Comparison of ENCODE assay signal across 22 mouse cellular contexts in the genomic region with DNA sequence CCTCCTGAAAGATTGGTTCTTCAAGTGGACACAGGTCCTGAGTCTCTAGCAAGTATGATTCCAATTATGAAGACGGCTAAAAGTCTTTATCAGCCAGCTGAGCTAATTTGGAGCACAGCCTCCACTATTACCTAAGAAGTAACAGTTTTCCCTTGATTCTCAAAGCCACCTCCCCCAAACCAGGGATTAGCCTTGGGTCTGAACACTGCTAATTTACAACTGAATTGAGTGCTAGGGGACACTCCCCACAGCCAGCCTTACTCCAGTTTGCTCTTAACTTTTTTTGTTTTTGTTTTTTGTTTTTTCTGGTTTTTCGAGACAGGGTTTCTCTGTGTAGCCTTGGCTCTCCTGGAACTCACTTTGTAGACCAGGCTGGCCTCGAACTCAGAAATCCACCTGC. TPM values are rescaled to one million over a fixed set of nuclear protein-coding genes. Genes with fewer than 3 reads are reported as not detected.
DNase-seq lines count a peak whose midpoint lies in the region; ATAC-seq lines count a peak whose summit lies in the region.
"Had no signal": no experiment of that assay in that cellular context is flagged by ENCODE, and none has a peak within 500 bp of the region (broad histone marks: within the 10 kb centered on the region; RNA-seq: fewer than 3 reads in every experiment).

No protein-coding gene starts in this region.

- H3K4me1 ChIP-seq in liver, embryonic 15.5 days (replicated peaks): peaks cover 28% of the 10 kb centered on the region
- H3K4me1 ChIP-seq in liver, embryonic 11.5 days (replicated peaks; ENCODE audit: control insufficient read depth, insufficient read depth, low read length): no peaks in the 10 kb centered on the region

- DNase-seq in liver, embryonic 11.5 days (ENCODE audit: low spot score): no peak
- DNase-seq in ES-CJ7 (ENCODE audit: low read depth, low spot score): peak; percentile 91
- peak; percentile 96 for DNase-seq in R1 (ENCODE audit: low read depth, low spot score)
- DNase-seq in natural killer cell, adult 2 months (ENCODE audit: low spot score in 2 of 2): no peak
- DNase-seq in kidney, postnatal 14 days: no peak
- DNase-seq in lung, postnatal 4 days: no peak
- DNase-seq: adrenal gland, adult 8-10 months; adrenal gland, postnatal 14 days; adrenal gland, postnatal 36 days; cerebellum, adult 11-12 months; cerebellum, adult 2 months; cerebellum, adult 9-10 months; cerebellum, postnatal 10 days; cerebellum, postnatal 25 days; forebrain, postnatal 0 days had no signal

- H3K27me3 ChIP-seq in liver, embryonic 15.5 days: no peaks in the 10 kb centered on the region
- no peaks in the 10 kb centered on the region for H3K27me3 ChIP-seq in liver, embryonic 11.5 days (replicated peaks; ENCODE audit: control insufficient read depth, insufficient read depth, low read length)
- H3K27me3 ChIP-seq: embryonic facial prominence, embryonic 12.5 days; forebrain, embryonic 13.5 days; forebrain, embryonic 15.5 days; Patski had no signal

- 71% methylated on average over 3 of the region's 3 CpGs for WGBS in liver, embryonic 15.5 days (ENCODE audit: insufficient replicate concordance)
- WGBS in liver, embryonic 11.5 days: 84% methylated on average over 3 of the region's 3 CpGs

- H3K9me3 ChIP-seq in liver, embryonic 15.5 days (replicated peaks): no peaks in the 10 kb centered on the region
- no peaks in the 10 kb centered on the region for H3K9me3 ChIP-seq in liver, embryonic 11.5 days (ENCODE audit: control insufficient read depth, low read length)
- H3K9me3 ChIP-seq: embryonic facial prominence, embryonic 10.5 days; embryonic facial prominence, embryonic 12.5 days; forebrain, embryonic 13.5 days; forebrain, embryonic 15.5 days had no signal

- H3K36me3 ChIP-seq in liver, embryonic 15.5 days (replicated peaks): peaks cover 65% of the 10 kb centered on the region
- H3K36me3 ChIP-seq in liver, embryonic 11.5 days (ENCODE audit: control insufficient read depth, insufficient read depth, low read length): peaks cover 19% of the 10 kb centered on the region

- no peak overlapping the region for H3K4me2 ChIP-seq in liver, embryonic 15.5 days
- H3K4me2 ChIP-seq in liver, embryonic 11.5 days: no peak overlapping the region
- H3K4me2 ChIP-seq: embryonic facial prominence, embryonic 12.5 days; forebrain, embryonic 13.5 days; forebrain, embryonic 15.5 days had no signal

- no peak overlapping the region for H3K9ac ChIP-seq in liver, embryonic 15.5 days
- H3K9ac ChIP-seq in liver, embryonic 11.5 days (ENCODE audit: low read depth, low read length): no peak overlapping the region
- H3K9ac ChIP-seq: embryonic facial prominence, embryonic 12.5 days; forebrain, embryonic 13.5 days; forebrain, embryonic 15.5 days; forebrain, postnatal 0 days had no signal

- no peak for ATAC-seq in liver, embryonic 15.5 days (ENCODE audit: insufficient read depth)
- ATAC-seq in liver, embryonic 11.5 days (replicated peaks; ENCODE audit: low FRiP score): no peak
- ATAC-seq: activated CD4-positive, CD25-positive, alpha-beta regulatory T cell, adult 4 months; forebrain, embryonic 13.5 days; forebrain, embryonic 15.5 days; forebrain, postnatal 0 days; Patski had no signal

- no peak overlapping the region for H3K4me3 ChIP-seq in liver, embryonic 15.5 days (replicated peaks)
- H3K4me3 ChIP-seq in liver, embryonic 11.5 days (ENCODE audit: low read depth, low read length): no peak overlapping the region
- H3K4me3 ChIP-seq: embryonic facial prominence, embryonic 10.5 days; embryonic facial prominence, embryonic 12.5 days; forebrain, embryonic 13.5 days; forebrain, embryonic 15.5 days had no signal

- H3K27ac ChIP-seq in liver, embryonic 15.5 days (replicated peaks): peak overlapping the region; percentile 29; the same call in 1 of the 2 replicates
- H3K27ac ChIP-seq in liver, embryonic 11.5 days (ENCODE audit: low read depth, low read length): no peak overlapping the region
- H3K27ac ChIP-seq: embryonic facial prominence, embryonic 10.5 days; embryonic facial prominence, embryonic 12.5 days; forebrain, embryonic 13.5 days; forebrain, embryonic 15.5 days had no signal

RNA-seq across cellular contexts. Expression of gene Prr14, which starts 5.8 kb away (rescaled TPM):
- polyA plus RNA-seq in liver, embryonic 15.5 days (2015; fragmentation: Nextera tagmentation; extraction: Ambion mirVana): 19.8 and 22.4 TPM in 2 replicates
- 39.0 and 40.6 TPM in 2 replicates for polyA plus RNA-seq in liver, embryonic 11.5 days (2014; fragmentation: Nextera tagmentation; extraction: Ambion mirVana)

RNA-seq across cellular contexts. Expression of gene Fbrs, which starts 13.8 kb away (rescaled TPM):
- 5.5 and 5.6 TPM in 2 replicates for polyA plus RNA-seq in liver, embryonic 15.5 days (2015; fragmentation: Nextera tagmentation; extraction: Ambion mirVana)
- 8.9 and 12.4 TPM in 2 replicates for polyA plus RNA-seq in liver, embryonic 11.5 days (2014; fragmentation: Nextera tagmentation; extraction: Ambion mirVana)

RNA-seq across cellular contexts. Expression of gene Zfp689, which starts 16.2 kb away (rescaled TPM):
- 2.1 TPM in 2 replicates for polyA plus RNA-seq in liver, embryonic 15.5 days (2015; fragmentation: Nextera tagmentation; extraction: Ambion mirVana)
- 4.5 and 5.3 TPM in 2 replicates for polyA plus RNA-seq in liver, embryonic 11.5 days (2014; fragmentation: Nextera tagmentation; extraction: Ambion mirVana)

RNA-seq across cellular contexts. Expression of gene Zfp688, which starts 43.3 kb away (rescaled TPM):
- 7.3 and 9.1 TPM in 2 replicates for polyA plus RNA-seq in liver, embryonic 15.5 days (2015; fragmentation: Nextera tagmentation; extraction: Ambion mirVana)
- 18.7 and 19.5 TPM in 2 replicates for polyA plus RNA-seq in liver, embryonic 11.5 days (2014; fragmentation: Nextera tagmentation; extraction: Ambion mirVana)

RNA-seq across cellular contexts. Expression of gene Srcap, which starts 46.6 kb away (rescaled TPM):
- 15.0 and 18.9 TPM in 2 replicates for polyA plus RNA-seq in liver, embryonic 15.5 days (2015; fragmentation: Nextera tagmentation; extraction: Ambion mirVana)
- polyA plus RNA-seq in liver, embryonic 11.5 days (2014; fragmentation: Nextera tagmentation; extraction: Ambion mirVana): 40.3 and 45.5 TPM in 2 replicates

Comparison
In these comparisons a context has a peak if more than half of its experiments do, and no peak if none do; other contexts are left out.
1. DNase-seq: peak in ES-CJ7 (single experiment) and R1 (single experiment); none in liver, embryonic 11.5 days (single experiment), natural killer cell, adult 2 months (0 of 2), kidney, postnatal 14 days (single experiment) and lung, postnatal 4 days (0 of 2).